13 mouse cellular contexts compared by ENCODE assay signal in genomic region chr19:5422267-5422666, GRCm38 (mm10). TPM values are rescaled to one million over a fixed set of nuclear protein-coding genes. Genes with fewer than 3 reads are reported as not detected.
DNase-seq lines count a peak whose midpoint lies in the region; ATAC-seq and TF ChIP-seq lines count a peak whose summit lies in the region.
"Had no signal": no experiment of that assay in that cellular context is flagged by ENCODE, and none has a peak within 500 bp of the region (broad histone marks: within the 10 kb centered on the region; RNA-seq: fewer than 3 reads in every experiment).

No protein-coding gene starts in this region.

- H3K27me3 ChIP-seq in forebrain, embryonic 10.5 days (ENCODE audit: poor library complexity, severe bottlenecking) = no peaks in the 10 kb centered on the region
- no peaks in the 10 kb centered on the region for H3K27me3 ChIP-seq in forebrain, postnatal 0 days (ENCODE audit: insufficient read depth, low read length)
- no peaks in the 10 kb centered on the region for H3K27me3 ChIP-seq in hindbrain, embryonic 13.5 days
- no peaks in the 10 kb centered on the region for H3K27me3 ChIP-seq in hindbrain, embryonic 14.5 days (ENCODE audit: control insufficient read depth, insufficient read depth, low read length)
- H3K27me3 ChIP-seq in myocyte (ENCODE audit: control insufficient read depth, insufficient read depth, insufficient read length) = no peaks in the 10 kb centered on the region
- H3K27me3 ChIP-seq: megakaryocyte, embryonic 14.5 days had no signal

- no peak for TF ChIP-seq CTCF in forebrain, postnatal 0 days (IDR thresholded peaks at IDR 0.05; ENCODE audit: low read depth)

- no peak overlapping the region for H3K4me2 ChIP-seq in forebrain, postnatal 0 days (ENCODE audit: low read depth)
- H3K4me2 ChIP-seq in hindbrain, embryonic 13.5 days = no peak overlapping the region
- H3K4me2 ChIP-seq in hindbrain, embryonic 14.5 days (replicated peaks) = no peak overlapping the region
- H3K4me2 ChIP-seq in myocyte (ENCODE audit: low read depth) = peak overlapping the region; percentile 22

- H3K9ac ChIP-seq in forebrain, postnatal 0 days = no peak overlapping the region
- peak overlapping the region; percentile 83 for H3K9ac ChIP-seq in hindbrain, embryonic 13.5 days
- H3K9ac ChIP-seq in hindbrain, embryonic 14.5 days = no peak overlapping the region

- no peaks in the 10 kb centered on the region for H3K9me3 ChIP-seq in forebrain, embryonic 10.5 days
- H3K9me3 ChIP-seq in forebrain, postnatal 0 days (ENCODE audit: low read length) = no peaks in the 10 kb centered on the region
- no peaks in the 10 kb centered on the region for H3K9me3 ChIP-seq in hindbrain, embryonic 13.5 days
- H3K9me3 ChIP-seq in hindbrain, embryonic 14.5 days (ENCODE audit: control insufficient read depth, low read length) = no peaks in the 10 kb centered on the region
- H3K9me3 ChIP-seq: megakaryocyte, embryonic 14.5 days had no signal

- no peak overlapping the region for H3K27ac ChIP-seq in forebrain, embryonic 10.5 days
- H3K27ac ChIP-seq in forebrain, postnatal 0 days (ENCODE audit: low read depth, low read length) = no peak overlapping the region
- H3K27ac ChIP-seq in hindbrain, embryonic 13.5 days = no peak overlapping the region
- H3K27ac ChIP-seq in hindbrain, embryonic 14.5 days = no peak overlapping the region

- WGBS in forebrain, embryonic 10.5 days = 89% methylated on average over 10 of the region's 10 CpGs
- 80% methylated on average over 10 of the region's 10 CpGs for WGBS in forebrain, postnatal 0 days
- 90% methylated on average over 10 of the region's 10 CpGs for WGBS in hindbrain, embryonic 13.5 days
- WGBS in hindbrain, embryonic 14.5 days = 83% methylated on average over 10 of the region's 10 CpGs

- H3K79me2 ChIP-seq in myocyte (ENCODE audit: control insufficient read depth, insufficient read depth) = peaks cover 31% of the 10 kb centered on the region

- ATAC-seq in forebrain, postnatal 0 days = no peak
- ATAC-seq in hindbrain, embryonic 13.5 days (ENCODE audit: low FRiP score) = no peak
- no peak for ATAC-seq in hindbrain, embryonic 14.5 days (ENCODE audit: low FRiP score)

- peaks cover 67% of the 10 kb centered on the region for H3K36me3 ChIP-seq in forebrain, embryonic 10.5 days (replicated peaks)
- peaks cover 45% of the 10 kb centered on the region for H3K36me3 ChIP-seq in forebrain, postnatal 0 days (ENCODE audit: insufficient read depth)
- peaks cover 55% of the 10 kb centered on the region for H3K36me3 ChIP-seq in hindbrain, embryonic 13.5 days
- H3K36me3 ChIP-seq in hindbrain, embryonic 14.5 days (replicated peaks; ENCODE audit: control insufficient read depth, insufficient read depth) = peaks cover 51% of the 10 kb centered on the region
- H3K36me3 ChIP-seq in myocyte (ENCODE audit: control insufficient read depth, insufficient read depth) = peaks cover 21% of the 10 kb centered on the region

- H3ac ChIP-seq in myocyte (ENCODE audit: control insufficient read depth, insufficient read length) = no peak overlapping the region

- no peak for DNase-seq in forebrain, embryonic 10.5 days (ENCODE audit: extremely low spot score, low spot score)
- DNase-seq in forebrain, postnatal 0 days = no peak
- DNase-seq in hindbrain, embryonic 14.5 days (ENCODE audit: low spot score) = no peak
- peak; percentile 46 for DNase-seq in thymus, postnatal 14 days
- DNase-seq in thymus, adult 18-20 months = no peak
- no peak for DNase-seq in embryo, embryonic 10 days (ENCODE audit: low spot score)
- DNase-seq: B cell, adult 2 months; lung, adult 2 months; right cerebral cortex, adult 18-20 months had no signal

- no peak for TF ChIP-seq POLR2A in myocyte (IDR thresholded peaks at IDR 0.05; ENCODE audit: insufficient read length, low read depth)

- peaks cover 42% of the 10 kb centered on the region for H3K4me1 ChIP-seq in forebrain, embryonic 10.5 days
- H3K4me1 ChIP-seq in forebrain, postnatal 0 days (ENCODE audit: insufficient read depth) = peaks cover 8% of the 10 kb centered on the region; the same call in 1 of the 2 replicates
- peaks cover 49% of the 10 kb centered on the region for H3K4me1 ChIP-seq in hindbrain, embryonic 13.5 days (replicated peaks)
- peaks cover 24% of the 10 kb centered on the region for H3K4me1 ChIP-seq in hindbrain, embryonic 14.5 days (replicated peaks; ENCODE audit: control insufficient read depth, insufficient read depth, low read length)

- H3K4me3 ChIP-seq in forebrain, embryonic 10.5 days = peak overlapping the region; percentile 14; the same call in 1 of the 2 replicates
- H3K4me3 ChIP-seq in forebrain, postnatal 0 days (ENCODE audit: low read depth, low read length) = no peak overlapping the region
- H3K4me3 ChIP-seq in hindbrain, embryonic 13.5 days = no peak overlapping the region
- H3K4me3 ChIP-seq in hindbrain, embryonic 14.5 days (replicated peaks; ENCODE audit: low read length) = no peak overlapping the region
- no peak overlapping the region for H3K4me3 ChIP-seq in myocyte

TF ChIP-seq in myocyte, 11 proteins besides CTCF, POLR2A, EP300 and RAD21:
- no peak for TF ChIP-seq MAX (IDR thresholded peaks at IDR 0.05; ENCODE audit: low read depth)
- no peak for TF ChIP-seq TCF3 (IDR thresholded peaks at IDR 0.05; ENCODE audit: insufficient read length, low read depth)
- no peak for TF ChIP-seq CEBPB (IDR thresholded peaks at IDR 0.05; ENCODE audit: insufficient read depth, poor library complexity, severe bottlenecking)
- no peak for TF ChIP-seq POLR2AphosphoS2 (IDR thresholded peaks at IDR 0.05; ENCODE audit: insufficient read length, low read depth)
- TF ChIP-seq TCF12 (IDR thresholded peaks at IDR 0.05; ENCODE audit: insufficient read depth, poor library complexity, severe bottlenecking) = no peak
- TF ChIP-seq MYOD1 (IDR thresholded peaks at IDR 0.05; ENCODE audit: control insufficient read depth in 1 of 3, insufficient read length in 2 of 3, low read depth in 2 of 3) = no peak
- no peak for TF ChIP-seq E2F4 (IDR thresholded peaks at IDR 0.05; ENCODE audit: insufficient read depth)
- TF ChIP-seq USF1 (IDR thresholded peaks at IDR 0.05; ENCODE audit: low read depth) = no peak

RNA-seq across cellular contexts. Expression of gene Drap1, which starts 2.5 kb away (rescaled TPM):
- 198 and 208 TPM in 2 replicates for polyA plus RNA-seq in forebrain, embryonic 10.5 days (2016; fragmentation: Nextera tagmentation; extraction: Ambion mirVana)
- 171 and 202 TPM in 2 replicates for total RNA-seq in forebrain, postnatal 0 days (2014; rRNA removed)
- polyA plus RNA-seq in forebrain, postnatal 0 days (2015; fragmentation: Nextera tagmentation; extraction: Ambion mirVana) = 353 and 391 TPM in 2 replicates
- polyA plus RNA-seq in hindbrain, embryonic 13.5 days (2015; fragmentation: Nextera tagmentation; extraction: Ambion mirVana) = 322 and 323 TPM in 2 replicates
- 237 and 253 TPM in 2 replicates for polyA plus RNA-seq in hindbrain, embryonic 14.5 days (2014; fragmentation: Nextera tagmentation; extraction: Ambion mirVana)
- polyA plus RNA-seq in myocyte (2012; fragmentation: generic; extraction: Trizol) = 481 TPM

RNA-seq across cellular contexts. Expression of gene AI837181, which starts 2.7 kb away (rescaled TPM):
- polyA plus RNA-seq in forebrain, embryonic 10.5 days (2016; fragmentation: Nextera tagmentation; extraction: Ambion mirVana) = 42.2 and 42.3 TPM in 2 replicates
- total RNA-seq in forebrain, postnatal 0 days (2014; rRNA removed) = 56.6 and 59.5 TPM in 2 replicates
- polyA plus RNA-seq in forebrain, postnatal 0 days (2015; fragmentation: Nextera tagmentation; extraction: Ambion mirVana) = 72.5 and 72.7 TPM in 2 replicates
- polyA plus RNA-seq in hindbrain, embryonic 13.5 days (2015; fragmentation: Nextera tagmentation; extraction: Ambion mirVana) = 68.5 and 69.7 TPM in 2 replicates
- 61.3 and 66.0 TPM in 2 replicates for polyA plus RNA-seq in hindbrain, embryonic 14.5 days (2014; fragmentation: Nextera tagmentation; extraction: Ambion mirVana)
- 69.9 TPM for polyA plus RNA-seq in myocyte (2012; fragmentation: generic; extraction: Trizol)

RNA-seq across cellular contexts. Expression of gene Tsga10ip, which starts 19.9 kb away (rescaled TPM):
- polyA plus RNA-seq in forebrain, embryonic 10.5 days (2016; fragmentation: Nextera tagmentation; extraction: Ambion mirVana) = not detected in 2 replicates
- total RNA-seq in forebrain, postnatal 0 days (2014; rRNA removed) = 0.43 TPM in 1 of 2 replicates, not detected in the other
- polyA plus RNA-seq in forebrain, postnatal 0 days (2015; fragmentation: Nextera tagmentation; extraction: Ambion mirVana) = 0.08 and 0.13 TPM in 2 replicates
- polyA plus RNA-seq in hindbrain, embryonic 13.5 days (2015; fragmentation: Nextera tagmentation; extraction: Ambion mirVana) = 0.18 TPM in 1 of 2 replicates, not detected in the other
- polyA plus RNA-seq in hindbrain, embryonic 14.5 days (2014; fragmentation: Nextera tagmentation; extraction: Ambion mirVana) = not detected in 2 replicates
- polyA plus RNA-seq in myocyte (2012; fragmentation: generic; extraction: Trizol) = 0.37 TPM
- polyA plus RNA-seq: lung, adult 2 months; neural tube, embryonic 14.5 days had no signal

RNA-seq across cellular contexts. Expression of gene Fosl1, which starts 25.1 kb away (rescaled TPM):
- polyA plus RNA-seq in forebrain, embryonic 10.5 days (2016; fragmentation: Nextera tagmentation; extraction: Ambion mirVana) = not detected in 2 replicates
- total RNA-seq in forebrain, postnatal 0 days (2014; rRNA removed) = 0.19 TPM in 1 of 2 replicates, not detected in the other
- polyA plus RNA-seq in forebrain, postnatal 0 days (2015; fragmentation: Nextera tagmentation; extraction: Ambion mirVana) = not detected in 2 replicates
- polyA plus RNA-seq in hindbrain, embryonic 13.5 days (2015; fragmentation: Nextera tagmentation; extraction: Ambion mirVana) = 0.48 TPM in 1 of 2 replicates, not detected in the other
- not detected in 2 replicates for polyA plus RNA-seq in hindbrain, embryonic 14.5 days (2014; fragmentation: Nextera tagmentation; extraction: Ambion mirVana)
- polyA plus RNA-seq in myocyte (2012; fragmentation: generic; extraction: Trizol) = 15.4 TPM
- polyA plus RNA-seq: neural tube, embryonic 14.5 days had no signal

RNA-seq across cellular contexts. Expression of gene Sart1, which starts 33.8 kb away (rescaled TPM):
- polyA plus RNA-seq in forebrain, embryonic 10.5 days (2016; fragmentation: Nextera tagmentation; extraction: Ambion mirVana) = 96.6 and 97.6 TPM in 2 replicates
- 49.2 and 55.1 TPM in 2 replicates for total RNA-seq in forebrain, postnatal 0 days (2014; rRNA removed)
- 38.8 and 53.5 TPM in 2 replicates for polyA plus RNA-seq in forebrain, postnatal 0 days (2015; fragmentation: Nextera tagmentation; extraction: Ambion mirVana)
- 72.1 and 73.0 TPM in 2 replicates for polyA plus RNA-seq in hindbrain, embryonic 13.5 days (2015; fragmentation: Nextera tagmentation; extraction: Ambion mirVana)
- polyA plus RNA-seq in hindbrain, embryonic 14.5 days (2014; fragmentation: Nextera tagmentation; extraction: Ambion mirVana) = 53.3 and 57.3 TPM in 2 replicates
- 55.6 TPM for polyA plus RNA-seq in myocyte (2012; fragmentation: generic; extraction: Trizol)
